Mouse (Mus musculus) thymus, adult 18-20 months (tissue): Measurements from ENCODE around the gene Mbnl2.
A peak's percentile ranks its signal among the peaks of the same experiment; 100 is the strongest.

Experiments used
- DNase-seq, 2 experiments: peaks; one replicate each; pipeline ENCODE4 v3.0.0; 2022; ENCODE audit warnings: mixed read lengths in 2 of 2

Gene Mbnl2

DNA sequence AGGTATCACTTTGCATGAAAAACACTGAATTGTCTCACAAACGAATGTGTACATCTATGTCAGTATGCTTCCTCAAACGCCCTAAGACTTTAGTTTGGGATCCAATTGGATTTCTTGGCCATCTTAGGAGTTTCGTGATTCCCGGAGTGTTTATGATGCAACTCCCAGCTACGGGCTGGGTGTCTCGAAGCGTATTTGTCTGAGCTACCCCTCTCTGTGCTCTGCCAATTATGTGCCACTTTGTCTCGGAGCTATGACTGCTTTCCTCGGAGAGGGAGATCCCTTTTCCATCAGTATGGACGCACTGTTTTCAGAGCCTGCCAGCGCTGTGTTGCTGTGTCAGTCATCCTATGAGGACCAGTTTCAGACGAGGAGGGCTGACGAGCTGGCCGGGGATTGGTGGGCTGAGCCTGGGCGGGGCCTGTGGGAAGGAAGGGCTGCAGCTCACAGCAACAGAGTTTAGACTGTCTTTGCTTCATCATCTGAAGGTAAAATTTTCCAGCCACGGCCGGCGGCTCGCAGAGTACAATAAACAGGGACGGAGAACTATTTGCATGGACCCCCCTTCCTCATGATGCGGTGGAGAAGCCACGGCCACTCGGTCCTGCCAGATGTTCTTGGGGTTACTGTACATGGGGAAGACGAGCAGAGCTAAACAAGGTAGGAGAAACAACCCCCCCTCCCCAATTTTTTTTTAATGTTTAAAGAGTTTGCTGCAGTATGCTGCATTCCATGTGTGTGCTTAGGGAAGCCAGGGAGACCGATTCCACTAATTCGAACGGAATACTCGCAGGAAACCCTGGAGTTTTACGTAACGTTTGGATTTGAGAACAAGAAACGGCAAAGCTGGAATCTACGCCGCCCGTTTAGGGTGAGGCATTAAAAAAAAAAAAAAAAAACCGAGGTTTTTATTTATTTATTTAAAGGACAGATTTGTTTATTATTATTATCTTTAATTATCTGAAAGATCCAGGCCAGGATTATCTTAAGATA is at the start of gene Mbnl2:
Gene Mbnl2 (plus strand): TSS at position 424 of the 993 bp plus-strand sequence.
- peak; percentile 92 for DNase-seq

- DNase-seq: no peak
Observed at GRCm38 (mm10) chr14:120232076-120232496, 43.4 kb upstream of the Mbnl2 start.

DNA sequence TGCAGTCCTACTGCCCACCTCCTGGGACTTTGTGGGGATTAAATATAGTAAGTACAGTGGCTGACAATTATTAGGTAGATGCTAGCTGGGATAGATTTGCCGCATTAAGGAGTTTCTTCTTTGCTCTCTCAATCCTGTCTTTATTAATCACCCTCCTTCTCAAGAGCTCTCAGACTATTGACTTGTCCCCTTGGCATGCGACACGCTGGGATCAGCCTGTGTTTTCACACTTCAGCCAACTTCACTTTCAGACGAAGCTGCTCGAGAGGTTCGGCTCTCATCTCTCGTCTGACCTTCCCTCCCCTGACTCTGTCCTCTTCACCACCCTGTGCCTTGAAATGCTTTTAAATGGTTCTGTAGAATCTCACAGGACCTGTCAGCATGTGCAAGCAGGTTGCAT is 39.9 kb upstream of the Mbnl2 start:
- no peak for DNase-seq

- DNase-seq: no peak
Observed at GRCm38 (mm10) chr14:120238501-120238900, 37.0 kb upstream of the Mbnl2 start.

- no peak for DNase-seq
Observed at GRCm38 (mm10) chr14:120240209-120240608, 35.3 kb upstream of the Mbnl2 start.

DNA sequence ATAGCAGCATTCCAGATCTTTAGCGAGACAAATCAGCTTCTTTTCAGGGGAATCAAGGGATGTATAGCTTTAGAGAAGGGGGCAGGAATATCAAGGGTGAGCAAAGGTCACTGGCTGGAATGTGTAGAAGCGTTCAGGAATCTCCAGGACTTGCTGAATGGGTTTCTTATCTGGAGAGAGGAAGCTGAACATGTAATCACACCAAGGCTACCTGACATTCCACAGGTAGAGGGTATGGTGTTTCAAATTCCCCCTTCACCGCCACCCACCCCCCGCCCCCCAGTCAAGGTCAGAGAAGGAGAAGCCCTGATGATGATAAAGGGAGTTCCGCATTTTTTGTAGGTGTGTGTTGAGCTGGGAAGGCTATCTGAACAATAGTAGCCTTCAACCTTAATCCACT is 32.8 kb upstream of the Mbnl2 start:
- no peak for DNase-seq

- DNase-seq: no peak
Observed at GRCm38 (mm10) chr14:120245081-120245705, 30.3 kb upstream of the Mbnl2 start.

GRCm38 (mm10) chr14:120253331-120253730 is 22.1 kb upstream of the Mbnl2 start:
- DNase-seq: no peak

- no peak for DNase-seq
Observed at GRCm38 (mm10) chr14:120256146-120256545, 19.3 kb upstream of the Mbnl2 start.

- no peak for DNase-seq
Observed at GRCm38 (mm10) chr14:120256623-120257384, 18.7 kb upstream of the Mbnl2 start.

DNA sequence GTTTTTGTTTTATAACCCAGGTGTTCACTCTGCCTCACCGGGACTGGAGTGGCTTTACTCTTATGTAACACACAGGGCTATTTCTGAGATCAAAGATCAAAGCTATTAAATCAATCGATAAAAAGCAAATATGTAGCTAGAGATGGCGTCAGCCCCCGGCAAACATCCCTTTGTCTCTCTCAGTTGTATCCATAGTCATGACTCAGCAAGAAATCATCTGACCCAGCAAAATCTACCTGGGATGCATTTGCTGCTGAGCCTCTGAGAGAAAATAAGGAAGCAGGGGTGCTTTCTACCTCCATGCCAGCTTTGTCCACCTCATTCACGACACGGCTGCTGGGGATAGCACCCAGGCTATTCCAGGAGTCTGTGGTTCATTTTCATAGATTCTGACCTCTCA is 18.0 kb upstream of the Mbnl2 start:
- no peak for DNase-seq

DNA sequence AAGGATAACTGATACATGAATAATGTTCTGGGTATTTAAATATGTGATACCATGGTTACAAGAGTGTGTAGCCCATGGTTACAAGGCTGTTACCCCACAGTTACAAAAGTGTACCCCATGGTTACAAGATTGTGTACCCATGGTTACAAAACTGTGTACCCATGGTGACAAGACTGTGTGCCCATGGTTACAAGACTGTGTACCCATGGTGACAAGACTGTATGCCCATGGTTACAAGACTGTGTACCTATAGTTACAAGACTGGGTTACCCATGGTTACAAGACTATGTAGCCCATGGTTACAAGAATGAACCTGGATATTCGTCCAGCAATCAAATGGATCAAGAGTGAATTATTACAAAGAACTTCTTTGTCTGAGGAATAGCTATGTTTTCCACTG is 16.0 kb upstream of the Mbnl2 start:
- DNase-seq: no peak

DNA sequence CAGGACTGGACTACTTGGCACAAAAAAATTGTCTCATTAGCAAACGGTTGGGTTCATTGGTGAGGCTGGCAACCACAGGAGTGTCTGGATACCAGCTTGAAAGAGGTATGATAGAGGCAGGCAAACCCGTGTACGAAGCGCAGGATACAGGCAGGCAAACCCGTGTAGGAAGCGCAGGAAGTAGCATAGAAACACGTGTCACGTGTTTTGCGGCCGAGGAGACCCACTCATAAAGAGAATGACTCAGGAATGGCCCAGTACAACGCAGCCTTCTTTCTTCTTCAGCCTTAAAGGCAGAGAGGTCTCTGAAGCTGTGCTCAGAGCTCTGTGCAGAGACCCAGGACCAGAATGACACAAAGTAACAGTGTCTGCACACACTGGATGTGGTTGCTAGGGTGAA is 13.9 kb upstream of the Mbnl2 start:
- DNase-seq: no peak

- DNase-seq: no peak
Observed at GRCm38 (mm10) chr14:120262660-120263379, 12.6 kb upstream of the Mbnl2 start.

GRCm38 (mm10) chr14:120263380-120264135 is 11.9 kb upstream of the Mbnl2 start:
- DNase-seq: no peak

GRCm38 (mm10) chr14:120265886-120266285 is 9.6 kb upstream of the Mbnl2 start:
- DNase-seq: no peak

- DNase-seq: no peak
Observed at GRCm38 (mm10) chr14:120267130-120267529, 8.3 kb upstream of the Mbnl2 start.

GRCm38 (mm10) chr14:120270031-120270430 is 5.4 kb upstream of the Mbnl2 start:
- DNase-seq: no peak

GRCm38 (mm10) chr14:120270633-120271032 is 4.8 kb upstream of the Mbnl2 start:
- no peak for DNase-seq

DNA sequence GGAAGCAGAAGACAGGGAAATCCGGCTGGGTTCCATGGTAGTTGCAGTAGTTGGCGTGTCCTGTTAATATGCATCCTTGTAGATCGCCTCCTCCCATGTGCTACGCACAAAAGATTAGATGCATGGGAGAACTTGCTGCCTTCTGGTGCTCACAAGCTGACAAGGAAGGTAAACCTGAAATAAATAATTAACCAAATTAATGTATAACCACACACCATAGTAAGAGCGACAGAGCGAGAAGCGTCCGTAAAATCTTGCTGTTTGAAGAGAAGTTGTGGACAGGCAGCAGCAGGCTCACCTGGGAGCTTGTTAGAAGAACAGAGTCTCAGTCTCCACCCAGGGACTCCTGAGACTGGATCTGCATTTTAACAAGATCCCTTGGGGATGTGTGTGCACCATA is 4.4 kb upstream of the Mbnl2 start:
- no peak for DNase-seq

GRCm38 (mm10) chr14:120273766-120274165 is 1.7 kb upstream of the Mbnl2 start:
- DNase-seq: no peak

GRCm38 (mm10) chr14:120274746-120275145 is 723 bp upstream of the Mbnl2 start:
- DNase-seq: no peak
